Mouse (Mus musculus) kidney, embryonic 14.5 days (tissue): Measurements from ENCODE around the gene Crybg1. TPM values are rescaled to one million over a fixed set of nuclear protein-coding genes. Genes with fewer than 3 reads are reported as not detected.

Experiments
- ATAC-seq: fragments of 200-750 bp; cut with Nextera tagmentation; 2 replicates; pipeline ENCODE4 v1.8.0; 2017; ENCODE audit warnings: moderate number of reproducible peaks, mild to moderate bottlenecking, moderate TSS enrichment, moderate library complexity; ENCODE audit not compliant: low FRiP score, low TSS enrichment
- H3K27ac ChIP-seq: fragments of 300-500 bp; sonication (generic); 2 replicates; pipeline ENCODE4 v1.5.1; 2014; ENCODE audit warnings: low read depth, mild to moderate bottlenecking, low read length, moderate library complexity, mixed read lengths
- H3K27me3 ChIP-seq: fragments of 300-500 bp; sonication (generic); 2 replicates; pipeline ENCODE4 v1.6.1; 2014; ENCODE audit warnings: mild to moderate bottlenecking, low read length; ENCODE audit not compliant: control insufficient read depth, insufficient read depth
- H3K36me3 ChIP-seq: fragments of 300-500 bp; sonication (generic); 2 replicates; pipeline ENCODE4 v1.6.1; 2014; ENCODE audit warnings: low read length, mixed read lengths; ENCODE audit not compliant: control insufficient read depth, insufficient read depth
- H3K4me1 ChIP-seq: fragments of 300-500 bp; sonication (generic); 2 replicates; pipeline ENCODE4 v1.6.1; 2014; ENCODE audit warnings: low read length, mixed read lengths; ENCODE audit not compliant: control insufficient read depth, insufficient read depth
- H3K4me2 ChIP-seq: fragments of 300-500 bp; sonication (generic); replicated peaks from 2 replicates; pipeline ENCODE4 v1.6.1; 2014; ENCODE audit warnings: low read depth, mild to moderate bottlenecking, low read length
- H3K4me3 ChIP-seq: fragments of 300-500 bp; sonication (generic); 2 replicates; pipeline ENCODE4 v1.5.1; 2014; ENCODE audit warnings: mild to moderate bottlenecking, low read length
- H3K9ac ChIP-seq: fragments of 300-500 bp; sonication (generic); 2 replicates; pipeline ENCODE4 v1.6.1; 2014; ENCODE audit warnings: low read depth, mild to moderate bottlenecking, low read length, moderate library complexity
- H3K9me3 ChIP-seq: fragments of 300-500 bp; sonication (generic); 2 replicates; pipeline ENCODE4 v1.6.1; 2016; ENCODE audit warnings: low read length; ENCODE audit not compliant: control insufficient read depth
- WGBS: fragments of 180-500 bp; shearing (Covaris S2); extraction: QIAGEN DNeasy Blood & Tissue Kit; methylation state at CpG from one replicate; pipeline ENCODE4 v1.1.7; 2014; 5-methylcytosine and 5-hydroxymethylcytosine counted together
- polyA plus RNA-seq: library from polyadenylated mRNA; unstranded; fragments of >200 nt; fragmentation: Nextera tagmentation; extraction: Ambion mirVana; gene quantifications from 2 replicates; pipeline ENCODE4 v1.2.1, GENCODE M21; 2014

Gene Crybg1
- polyA plus RNA-seq, 1 experiment from 2014 or later, result 5.0 TPM

GRCm38 (mm10) chr10:44157489-44157888 is 8.8 kb upstream of the Crybg1 start:
- Histone ChIP-seq H3K27me3 (no peaks in the 10 kb centered on the region), H3K4me1 (no peaks in the 10 kb centered on the region), H3K4me2 (no peak overlapping the region), H3K4me3 (no peak overlapping the region), H3K36me3 (no peaks in the 10 kb centered on the region), H3K27ac (no peak overlapping the region), H3K9me3 (no peaks in the 10 kb centered on the region), H3K9ac (no peak overlapping the region)
- ATAC-seq, result no peak
- 43% methylated on average over 2 of the region's 2 CpGs for WGBS

GRCm38 (mm10) chr10:44150501-44150900 is 1.8 kb upstream of the Crybg1 start:
- Histone ChIP-seq H3K36me3 (no peaks in the 10 kb centered on the region), H3K4me2 (no peak overlapping the region), H3K9me3 (no peaks in the 10 kb centered on the region), H3K9ac (no peak overlapping the region), H3K4me1 (peaks cover 6% of the 10 kb centered on the region; the same call in 1 of the 2 replicates), H3K4me3 (no peak overlapping the region), H3K27me3 (peaks cover 7% of the 10 kb centered on the region), H3K27ac (no peak overlapping the region)
- WGBS, result 92% methylated on average over 2 of the region's 2 CpGs
- ATAC-seq, result no peak

- ATAC-seq, result no peak
- H3K27ac ChIP-seq, result no peak overlapping the region
- H3K4me1 ChIP-seq, result no peaks in the 10 kb centered on the region
- H3K9me3 ChIP-seq, result no peaks in the 10 kb centered on the region
- no peaks in the 10 kb centered on the region; the same call in 1 of the 2 replicates for H3K27me3 ChIP-seq
- H3K4me3 ChIP-seq, result no peak overlapping the region
- H3K36me3 ChIP-seq, result no peaks in the 10 kb centered on the region
- 70% methylated on average over 10 of the region's 10 CpGs for WGBS
- no peak overlapping the region for H3K4me2 ChIP-seq
- no peak overlapping the region for H3K9ac ChIP-seq
Measured at GRCm38 (mm10) chr10:44143401-44143800, 5.3 kb downstream of the Crybg1 start.

- no peaks in the 10 kb centered on the region for H3K4me1 ChIP-seq
- no peaks in the 10 kb centered on the region for H3K9me3 ChIP-seq
- 86% methylated on average over 13 of the region's 13 CpGs for WGBS
- no peak overlapping the region for H3K9ac ChIP-seq
- H3K27ac ChIP-seq, result no peak overlapping the region
- no peak overlapping the region for H3K4me3 ChIP-seq
- no peaks in the 10 kb centered on the region for H3K27me3 ChIP-seq
- H3K4me2 ChIP-seq, result no peak overlapping the region
- ATAC-seq, result no peak
- H3K36me3 ChIP-seq, result no peaks in the 10 kb centered on the region
Measured at GRCm38 (mm10) chr10:44138137-44138855, 10.4 kb downstream of the Crybg1 start.

- no peak overlapping the region for H3K4me2 ChIP-seq
- ATAC-seq, result no peak
- no peak overlapping the region for H3K4me3 ChIP-seq
- H3K9ac ChIP-seq, result no peak overlapping the region
- no peaks in the 10 kb centered on the region for H3K4me1 ChIP-seq
- H3K27me3 ChIP-seq, result no peaks in the 10 kb centered on the region
- 57% methylated on average over 5 of the region's 5 CpGs for WGBS
- no peak overlapping the region for H3K27ac ChIP-seq
- H3K36me3 ChIP-seq, result no peaks in the 10 kb centered on the region
- no peaks in the 10 kb centered on the region for H3K9me3 ChIP-seq
Measured at GRCm38 (mm10) chr10:44126047-44126446, 22.6 kb downstream of the Crybg1 start.

- no peaks in the 10 kb centered on the region for H3K9me3 ChIP-seq
- H3K4me3 ChIP-seq, result no peak overlapping the region
- H3K4me2 ChIP-seq, result no peak overlapping the region
- WGBS, result 73% methylated on average over 6 of the region's 6 CpGs
- no peaks in the 10 kb centered on the region for H3K36me3 ChIP-seq
- no peak overlapping the region for H3K9ac ChIP-seq
- H3K4me1 ChIP-seq, result peaks cover 3% of the 10 kb centered on the region; the same call in 1 of the 2 replicates
- ATAC-seq, result no peak
- no peak overlapping the region for H3K27ac ChIP-seq
- H3K27me3 ChIP-seq, result no peaks in the 10 kb centered on the region
Measured at GRCm38 (mm10) chr10:44124400-44124933, 24.2 kb downstream of the Crybg1 start.

GRCm38 (mm10) chr10:44118616-44119015 is 30.0 kb downstream of the Crybg1 start:
- Histone ChIP-seq H3K36me3 (no peaks in the 10 kb centered on the region), H3K4me1 (peaks cover 15% of the 10 kb centered on the region), H3K27ac (no peak overlapping the region), H3K27me3 (no peaks in the 10 kb centered on the region), H3K4me3 (no peak overlapping the region), H3K9me3 (no peaks in the 10 kb centered on the region), H3K4me2 (no peak overlapping the region), H3K9ac (no peak overlapping the region)
- no peak for ATAC-seq
- WGBS, result 46% methylated on average over 4 of the region's 4 CpGs

GRCm38 (mm10) chr10:44116796-44117195 is 31.9 kb downstream of the Crybg1 start:
- no peaks in the 10 kb centered on the region for H3K27me3 ChIP-seq
- peaks cover 15% of the 10 kb centered on the region for H3K4me1 ChIP-seq
- H3K27ac ChIP-seq, result no peak overlapping the region
- WGBS, result 92% methylated on average over 5 of the region's 5 CpGs
- H3K36me3 ChIP-seq, result no peaks in the 10 kb centered on the region
- no peak overlapping the region for H3K9ac ChIP-seq
- no peak for ATAC-seq
- H3K9me3 ChIP-seq, result no peaks in the 10 kb centered on the region
- H3K4me2 ChIP-seq, result no peak overlapping the region
- no peak overlapping the region for H3K4me3 ChIP-seq

GRCm38 (mm10) chr10:44114611-44115010 is 34.0 kb downstream of the Crybg1 start:
- Histone ChIP-seq H3K9me3 (no peaks in the 10 kb centered on the region), H3K27me3 (no peaks in the 10 kb centered on the region), H3K27ac (peak overlapping the region; percentile 30; the same call in 1 of the 2 replicates), H3K4me1 (peaks cover 11% of the 10 kb centered on the region; the same call in 1 of the 2 replicates), H3K9ac (no peak overlapping the region), H3K4me3 (no peak overlapping the region), H3K36me3 (no peaks in the 10 kb centered on the region), H3K4me2 (no peak overlapping the region)
- WGBS, result 25% methylated on average over 4 of the region's 4 CpGs
- no peak for ATAC-seq
